Mouse (Mus musculus): ENCODE data around the gene Relb.

Relb gene

GRCm38 (mm10) chr7:19579751-19580150 is 49.5 kb downstream of the Relb start:
- no peak for DNase-seq (ENCODE audit: low spot score in 2 of 2)

GRCm38 (mm10) chr7:19578436-19578835 is 50.8 kb downstream of the Relb start:
- DNase-seq (ENCODE audit: low spot score in 2 of 2) = no peak

- DNase-seq (ENCODE audit: low spot score in 2 of 2) = no peak
Observed at GRCm38 (mm10) chr7:19577877-19578414, 51.3 kb downstream of the Relb start.

- DNase-seq (ENCODE audit: low spot score in 2 of 2) = peak in 1 of 2 experiments; percentile 19
Observed at GRCm38 (mm10) chr7:19577141-19577852, 51.9 kb downstream of the Relb start, which contains the start of the genes Zfp296 and Gemin7. Gene Zfp296 (plus strand): TSS chr7:19577287. Gene Gemin7 (minus strand): TSS chr7:19577595.

GRCm38 (mm10) chr7:19575559-19575958 is 53.7 kb downstream of the Relb start:
- DNase-seq (ENCODE audit: low spot score in 2 of 2) = no peak

GRCm38 (mm10) chr7:19573776-19574140 is 55.5 kb downstream of the Relb start:
- no peak for DNase-seq (ENCODE audit: low spot score in 2 of 2)

- DNase-seq (ENCODE audit: low spot score in 2 of 2) = peak; percentile 66 to 81
Observed at GRCm38 (mm10) chr7:19572926-19573775, 56.1 kb downstream of the Relb start.

GRCm38 (mm10) chr7:19569647-19570046 is 59.6 kb downstream of the Relb start:
- no peak for DNase-seq (ENCODE audit: low spot score in 2 of 2)

- DNase-seq (ENCODE audit: low spot score in 2 of 2) = no peak
Observed at GRCm38 (mm10) chr7:19567426-19567825, 61.8 kb downstream of the Relb start.

- DNase-seq (ENCODE audit: low spot score in 2 of 2) = no peak
Observed at GRCm38 (mm10) chr7:19565803-19566202, 63.4 kb downstream of the Relb start.

GRCm38 (mm10) chr7:19564455-19564854 is 64.8 kb downstream of the Relb start:
- DNase-seq (ENCODE audit: low spot score in 2 of 2) = no peak

GRCm38 (mm10) chr7:19563884-19564283 is 65.4 kb downstream of the Relb start:
- no peak for DNase-seq (ENCODE audit: low spot score in 2 of 2)

GRCm38 (mm10) chr7:19562643-19563410 is 66.4 kb downstream of the Relb start, which contains the start of gene Ppp1r37:
Gene Ppp1r37 (minus strand): TSS chr7:19563076.
- DNase-seq (ENCODE audit: low spot score in 2 of 2) = no peak

GRCm38 (mm10) chr7:19561765-19562642 is 67.2 kb downstream of the Relb start:
- DNase-seq (ENCODE audit: low spot score in 2 of 2) = peak; percentile 79 to 93

GRCm38 (mm10) chr7:19561431-19561764 is 67.8 kb downstream of the Relb start:
- no peak for DNase-seq (ENCODE audit: low spot score in 2 of 2)

GRCm38 (mm10) chr7:19560491-19561260 is 68.6 kb downstream of the Relb start:
- DNase-seq (ENCODE audit: low spot score in 2 of 2) = no peak

- peak in 1 of 2 experiments; percentile 29 for DNase-seq (ENCODE audit: low spot score in 2 of 2)
Observed at GRCm38 (mm10) chr7:19558965-19559364, 70.3 kb downstream of the Relb start.

GRCm38 (mm10) chr7:19557982-19558900 is 71.0 kb downstream of the Relb start:
- DNase-seq (ENCODE audit: low spot score in 2 of 2) = no peak

- DNase-seq (ENCODE audit: low spot score in 2 of 2) = no peak
Observed at GRCm38 (mm10) chr7:19557086-19557485, 72.2 kb downstream of the Relb start.
